Mouse (Mus musculus): ENCODE results near the gene Psmb8. TPM values are rescaled to one million over a fixed set of nuclear protein-coding genes. Genes with fewer than 3 reads are reported as not detected.

The Psmb8 gene
- polyA plus RNA-seq, 1 experiment = 705 TPM

GRCm38 (mm10) chr17:34203444-34203843, 5.9 kb downstream of the Psmb8 start, which contains the start of gene Tap2:
Tap2 (plus strand) TSS chr17:34203527.
- Histone ChIP-seq H3K4me3 (ENCODE audit: control insufficient read depth, insufficient read depth, low read length) (peak within 1 kb of the TSS; percentile 98), H3K27me3 (ENCODE audit: control insufficient read depth, insufficient read depth, low read length) (no peaks in the 10 kb centered on the region), H3K27ac (ENCODE audit: control insufficient read depth, insufficient read depth, low read length) (peak within 1 kb of the TSS; percentile 93), H3K4me1 (replicated peaks; ENCODE audit: control insufficient read depth, insufficient read depth, low read length) (peaks cover 52% of the 10 kb centered on the region), H3K36me3 (ENCODE audit: control insufficient read depth, insufficient read depth, low read length) (0 out of 2 replicates have a peak, but pooled peaks cover 3% of the 10 kb centered on the region)
- DNase-seq = no peak
- WGBS = 51% methylated on average over 5 of the region's 5 CpGs
- no peak for TF ChIP-seq CTCF (IDR thresholded peaks at IDR 0.05; ENCODE audit: borderline replicate concordance, control insufficient read depth, extremely low read depth, insufficient read depth, low read length, poor library complexity)
- no peak for TF ChIP-seq POLR2A (IDR thresholded peaks at IDR 0.05; ENCODE audit: control insufficient read depth, extremely low read depth, insufficient read depth, low read length, poor library complexity)

- no peaks in the 10 kb centered on the region for H3K27me3 ChIP-seq (ENCODE audit: control insufficient read depth, insufficient read depth, low read length)
- H3K4me3 ChIP-seq (ENCODE audit: control insufficient read depth, insufficient read depth, low read length) = peak overlapping the region; percentile 98
- H3K27ac ChIP-seq (ENCODE audit: control insufficient read depth, insufficient read depth, low read length) = peak overlapping the region; percentile 93
- TF ChIP-seq CTCF (IDR thresholded peaks at IDR 0.05; ENCODE audit: borderline replicate concordance, control insufficient read depth, extremely low read depth, insufficient read depth, low read length, poor library complexity) (peak; percentile 93), POLR2A (IDR thresholded peaks at IDR 0.05; ENCODE audit: control insufficient read depth, extremely low read depth, insufficient read depth, low read length, poor library complexity) (peak; percentile 62; the same call in 1 of the 2 replicates)
- peak; percentile 94 for DNase-seq
- H3K4me1 ChIP-seq (replicated peaks; ENCODE audit: control insufficient read depth, insufficient read depth, low read length) = peaks cover 59% of the 10 kb centered on the region
- under 1% methylated on average over 44 of the region's 44 CpGs for WGBS
- H3K36me3 ChIP-seq (ENCODE audit: control insufficient read depth, insufficient read depth, low read length) = peaks cover 9% of the 10 kb centered on the region; the same call in 1 of the 2 replicates
Measured at GRCm38 (mm10) chr17:34204303-34205010, 6.9 kb downstream of the Psmb8 start.

- H3K27ac ChIP-seq (ENCODE audit: control insufficient read depth, insufficient read depth, low read length) = peak overlapping the region; percentile 93
- DNase-seq = peak; percentile 66
- WGBS = 2% methylated on average over 18 of the region's 18 CpGs
- H3K4me3 ChIP-seq (ENCODE audit: control insufficient read depth, insufficient read depth, low read length) = peak overlapping the region; percentile 98
- H3K36me3 ChIP-seq (ENCODE audit: control insufficient read depth, insufficient read depth, low read length) = peaks cover 13% of the 10 kb centered on the region; the same call in 1 of the 2 replicates
- no peak for TF ChIP-seq CTCF (IDR thresholded peaks at IDR 0.05; ENCODE audit: borderline replicate concordance, control insufficient read depth, extremely low read depth, insufficient read depth, low read length, poor library complexity)
- no peak for TF ChIP-seq POLR2A (IDR thresholded peaks at IDR 0.05; ENCODE audit: control insufficient read depth, extremely low read depth, insufficient read depth, low read length, poor library complexity)
- H3K27me3 ChIP-seq (ENCODE audit: control insufficient read depth, insufficient read depth, low read length) = no peaks in the 10 kb centered on the region
- peaks cover 59% of the 10 kb centered on the region for H3K4me1 ChIP-seq (replicated peaks; ENCODE audit: control insufficient read depth, insufficient read depth, low read length)
Measured at GRCm38 (mm10) chr17:34205021-34205745, 7.7 kb downstream of the Psmb8 start.

- Histone ChIP-seq H3K27me3 (ENCODE audit: control insufficient read depth, insufficient read depth, low read length) (no peaks in the 10 kb centered on the region), H3K27ac (ENCODE audit: control insufficient read depth, insufficient read depth, low read length) (peak overlapping the region; percentile 93), H3K4me3 (ENCODE audit: control insufficient read depth, insufficient read depth, low read length) (peak overlapping the region; percentile 98), H3K4me1 (replicated peaks; ENCODE audit: control insufficient read depth, insufficient read depth, low read length) (peaks cover 61% of the 10 kb centered on the region), H3K36me3 (ENCODE audit: control insufficient read depth, insufficient read depth, low read length) (peaks cover 13% of the 10 kb centered on the region; the same call in 1 of the 2 replicates)
- 3% methylated on average over 9 of the region's 9 CpGs for WGBS
- no peak for TF ChIP-seq POLR2A (IDR thresholded peaks at IDR 0.05; ENCODE audit: control insufficient read depth, extremely low read depth, insufficient read depth, low read length, poor library complexity)
- peak; percentile 69 for DNase-seq
Measured at GRCm38 (mm10) chr17:34205746-34206176, 8.2 kb downstream of the Psmb8 start.

GRCm38 (mm10) chr17:34206731-34207130, 9.2 kb downstream of the Psmb8 start:
- TF ChIP-seq CTCF (IDR thresholded peaks at IDR 0.05; ENCODE audit: borderline replicate concordance, control insufficient read depth, extremely low read depth, insufficient read depth, low read length, poor library complexity) (no peak), POLR2A (IDR thresholded peaks at IDR 0.05; ENCODE audit: control insufficient read depth, extremely low read depth, insufficient read depth, low read length, poor library complexity) (no peak)
- H3K36me3 ChIP-seq (ENCODE audit: control insufficient read depth, insufficient read depth, low read length) = peaks cover 10% of the 10 kb centered on the region; the same call in 1 of the 2 replicates
- 74% methylated on average over 5 of the region's 5 CpGs for WGBS
- DNase-seq = no peak
- H3K27ac ChIP-seq (ENCODE audit: control insufficient read depth, insufficient read depth, low read length) = peak overlapping the region; percentile 27; the same call in 1 of the 2 replicates
- H3K4me1 ChIP-seq (replicated peaks; ENCODE audit: control insufficient read depth, insufficient read depth, low read length) = peaks cover 59% of the 10 kb centered on the region
- H3K4me3 ChIP-seq (ENCODE audit: control insufficient read depth, insufficient read depth, low read length) = no peak overlapping the region
- H3K27me3 ChIP-seq (ENCODE audit: control insufficient read depth, insufficient read depth, low read length) = no peaks in the 10 kb centered on the region

- peak; percentile 57 for DNase-seq
- Histone ChIP-seq H3K27ac (ENCODE audit: control insufficient read depth, insufficient read depth, low read length) (no peak overlapping the region), H3K4me1 (replicated peaks; ENCODE audit: control insufficient read depth, insufficient read depth, low read length) (peaks cover 61% of the 10 kb centered on the region), H3K4me3 (ENCODE audit: control insufficient read depth, insufficient read depth, low read length) (no peak overlapping the region), H3K36me3 (ENCODE audit: control insufficient read depth, insufficient read depth, low read length) (peaks cover 10% of the 10 kb centered on the region; the same call in 1 of the 2 replicates), H3K27me3 (ENCODE audit: control insufficient read depth, insufficient read depth, low read length) (no peaks in the 10 kb centered on the region)
- 41% methylated on average over 3 of the region's 3 CpGs for WGBS
- TF ChIP-seq CTCF (IDR thresholded peaks at IDR 0.05; ENCODE audit: borderline replicate concordance, control insufficient read depth, extremely low read depth, insufficient read depth, low read length, poor library complexity) = no peak
- TF ChIP-seq POLR2A (IDR thresholded peaks at IDR 0.05; ENCODE audit: control insufficient read depth, extremely low read depth, insufficient read depth, low read length, poor library complexity) = no peak
Measured at GRCm38 (mm10) chr17:34207456-34207855, 9.9 kb downstream of the Psmb8 start.

Measured in thymus, adult 2 months (tissue).